In genomic region chr4:107673638-107674321, GRCm38 (mm10) we compare ENCODE assay signal across 8 mouse cellular contexts. TPM values are rescaled to one million over a fixed set of nuclear protein-coding genes. Genes with fewer than 3 reads are reported as not detected.
DNase-seq lines count a peak whose midpoint lies in the region; ATAC-seq lines count a peak whose summit lies in the region.

No protein-coding gene starts in this region.

- peak; percentile 94 for ATAC-seq in hindbrain, embryonic 13.5 days (ENCODE audit: low FRiP score)

- H3K9me3 ChIP-seq in hindbrain, embryonic 13.5 days = no peaks in the 10 kb centered on the region

- 0 out of 2 replicates have a peak overlapping the region, but pooled peaks have one; percentile 3 for H3K4me3 ChIP-seq in hindbrain, embryonic 13.5 days

- 7% methylated on average over 23 of the region's 23 CpGs for WGBS in hindbrain, embryonic 13.5 days

- peak; percentile 80 for DNase-seq in MN1 (ENCODE audit: low spot score)
- DNase-seq in cerebellum, adult 9-10 months = peak; percentile 30
- peak; percentile 75 to 90 for DNase-seq in frontal cortex, adult 2 months (ENCODE audit: extremely low spot score in 1 of 2, low spot score in 1 of 2)
- peak; percentile 89 for DNase-seq in layer of hippocampus, postnatal 10 days (ENCODE audit: low spot score in 2 of 2)
- peak; percentile 80 for DNase-seq in lung, postnatal 14 days
- DNase-seq in retina, adult 2 months (ENCODE audit: low read depth, low spot score) = peak; percentile 60
- DNase-seq in thymus, postnatal 14 days = peak; percentile 89

- peak overlapping the region; percentile 95 for H3K27ac ChIP-seq in hindbrain, embryonic 13.5 days

- H3K27me3 ChIP-seq in hindbrain, embryonic 13.5 days = peaks cover 9% of the 10 kb centered on the region; the same call in 1 of the 2 replicates

- no peaks in the 10 kb centered on the region for H3K36me3 ChIP-seq in hindbrain, embryonic 13.5 days

- peak overlapping the region; percentile 63 for H3K9ac ChIP-seq in hindbrain, embryonic 13.5 days

- peak overlapping the region; percentile 38 for H3K4me2 ChIP-seq in hindbrain, embryonic 13.5 days

- H3K4me1 ChIP-seq in hindbrain, embryonic 13.5 days (replicated peaks) = peaks cover 20% of the 10 kb centered on the region

RNA-seq across cellular contexts. Expression of gene Dmrtb1, which starts 10.2 kb away (rescaled TPM):
- 1.5 and 2.2 TPM in 2 replicates for polyA plus RNA-seq in frontal cortex, adult 2 months (2012; rRNA removed)
- 21.8 and 26.3 TPM in 2 replicates for polyA plus RNA-seq in hindbrain, embryonic 13.5 days (2015; fragmentation: Nextera tagmentation; extraction: Ambion mirVana)
- 1 to 10 TPM; 2.5 to 3.2 TPM for total RNA-seq in layer of hippocampus, postnatal 10 days (2021)

Comparison
In these comparisons a context has a peak if more than half of its experiments do, and no peak if none do; other contexts are left out.
1. Peak in every context shown above with its lines: DNase-seq, ATAC-seq, H3K4me3 ChIP-seq and H3K27ac ChIP-seq.
2. DNase-seq: peak in every context shown above with its lines; median percentile 89 in layer of hippocampus, postnatal 10 days; 89 in thymus, postnatal 14 days; 82 in frontal cortex, adult 2 months; 80 in MN1; 80 in lung, postnatal 14 days; 60 in retina, adult 2 months; 30 in cerebellum, adult 9-10 months.